Comparison of ENCODE assay signal across 28 mouse cellular contexts in the genomic region with DNA sequence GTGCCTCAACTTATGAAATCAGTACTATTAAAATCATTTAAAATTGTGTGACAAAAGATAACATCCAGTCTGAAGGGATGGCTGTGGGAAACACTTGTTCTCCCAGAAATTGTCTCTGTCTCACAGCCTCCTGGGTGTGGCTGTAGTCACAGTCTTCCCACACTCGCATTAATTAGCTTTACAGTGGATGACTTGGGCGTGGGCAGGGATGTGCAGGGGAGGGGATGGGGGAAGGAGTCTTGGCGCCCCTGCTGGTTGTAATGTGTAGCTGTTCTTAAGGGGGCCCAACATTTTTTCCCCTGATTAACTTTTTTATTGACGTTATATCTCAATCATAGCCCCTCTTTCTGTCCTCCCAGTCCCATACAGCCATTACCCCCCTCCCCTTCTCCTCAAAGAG.
DNase-seq lines count a peak whose midpoint lies in the region; ATAC-seq and TF ChIP-seq lines count a peak whose summit lies in the region.
"Had no signal": no experiment of that assay in that cellular context is flagged by ENCODE, and none has a peak within 500 bp of the region (broad histone marks: within the 10 kb centered on the region; RNA-seq: fewer than 3 reads in every experiment).

No protein-coding gene starts in this region.

- no peak overlapping the region for H3K4me2 ChIP-seq in forebrain, postnatal 0 days (ENCODE audit: low read depth)
- H3K4me2 ChIP-seq: embryonic facial prominence, embryonic 13.5 days; heart, embryonic 11.5 days; hindbrain, embryonic 15.5 days; kidney, embryonic 15.5 days; liver, embryonic 15.5 days; lung, embryonic 15.5 days; neural tube, embryonic 12.5 days had no signal

- WGBS in forebrain, postnatal 0 days = 72% methylated on average over 4 of the region's 4 CpGs
- 83% methylated on average over 4 of the region's 4 CpGs for WGBS in forebrain, embryonic 10.5 days

- no peak for DNase-seq in forebrain, postnatal 0 days
- DNase-seq in forebrain, embryonic 10.5 days (ENCODE audit: extremely low spot score, low spot score) = no peak
- no peak for DNase-seq in left cerebral cortex, adult 2 months (ENCODE audit: extremely low spot score in 1 of 2, low spot score in 2 of 2)
- DNase-seq in left cerebral cortex, adult 18-20 months (ENCODE audit: low spot score in 2 of 2) = no peak
- DNase-seq in ES-CJ7 (ENCODE audit: low read depth, low spot score) (peak; percentile 82), adipocyte (ENCODE audit: low spot score) (no peak)
- no peak for DNase-seq in brain, embryonic 14.5 days (ENCODE audit: low read depth)
- no peak for DNase-seq in left cerebral cortex, adult 8-10 months (ENCODE audit: low spot score in 2 of 2)
- DNase-seq: adrenal gland, postnatal 25 days; cerebellum, adult 8-10 months; embryo, embryonic 11 days; gastrocnemius, postnatal 25 days; heart, adult 18-20 months; kidney, adult 18-20 months; kidney, postnatal 25 days; liver had no signal

- H3K4me1 ChIP-seq in forebrain, postnatal 0 days (ENCODE audit: insufficient read depth) = peaks cover 10% of the 10 kb centered on the region; the same call in 1 of the 2 replicates
- H3K4me1 ChIP-seq in forebrain, embryonic 10.5 days = peaks cover 18% of the 10 kb centered on the region
- H3K4me1 ChIP-seq: liver, embryonic 15.5 days had no signal

- no peak for TF ChIP-seq POLR2A in brain, embryonic 14.5 days (IDR thresholded peaks at IDR 0.05; ENCODE audit: borderline replicate concordance, extremely low read depth, insufficient read depth, insufficient read length, poor library complexity, severe bottlenecking)

- no peaks in the 10 kb centered on the region for H3K9me3 ChIP-seq in forebrain, postnatal 0 days (ENCODE audit: low read length)
- H3K9me3 ChIP-seq in forebrain, embryonic 10.5 days = no peaks in the 10 kb centered on the region; the same call in 1 of the 2 replicates
- H3K9me3 ChIP-seq: embryonic facial prominence, embryonic 13.5 days; hindbrain, embryonic 15.5 days; kidney, embryonic 15.5 days; liver, embryonic 15.5 days; lung, embryonic 15.5 days; midbrain, embryonic 10.5 days; neural tube, embryonic 12.5 days had no signal

- no peaks in the 10 kb centered on the region for H3K27me3 ChIP-seq in forebrain, postnatal 0 days (ENCODE audit: insufficient read depth, low read length)
- H3K27me3 ChIP-seq in forebrain, embryonic 10.5 days (ENCODE audit: poor library complexity, severe bottlenecking) = no peaks in the 10 kb centered on the region
- H3K27me3 ChIP-seq: CH12.LX; embryonic facial prominence, embryonic 13.5 days; hindbrain, embryonic 15.5 days; kidney, embryonic 15.5 days; liver, embryonic 15.5 days; lung, embryonic 15.5 days; neural tube, embryonic 12.5 days had no signal

- H3K9ac ChIP-seq in forebrain, postnatal 0 days = no peak overlapping the region
- H3K9ac ChIP-seq: embryonic facial prominence, embryonic 13.5 days; hindbrain, embryonic 15.5 days; kidney, embryonic 15.5 days; liver, embryonic 15.5 days; lung, embryonic 15.5 days; neural tube, embryonic 12.5 days had no signal

- H3K36me3 ChIP-seq in forebrain, postnatal 0 days (ENCODE audit: insufficient read depth) = no peaks in the 10 kb centered on the region
- no peaks in the 10 kb centered on the region for H3K36me3 ChIP-seq in forebrain, embryonic 10.5 days (replicated peaks)
- H3K36me3 ChIP-seq: embryonic facial prominence, embryonic 13.5 days; hindbrain, embryonic 15.5 days; kidney, embryonic 15.5 days; liver, embryonic 15.5 days; lung, embryonic 15.5 days; midbrain, embryonic 10.5 days; neural tube, embryonic 12.5 days had no signal

- H3K27ac ChIP-seq in forebrain, postnatal 0 days (ENCODE audit: low read depth, low read length) = no peak overlapping the region
- H3K27ac ChIP-seq in forebrain, embryonic 10.5 days = no peak overlapping the region
- H3K27ac ChIP-seq in left cerebral cortex, adult 2 months = no peak overlapping the region
- H3K27ac ChIP-seq: embryonic facial prominence, embryonic 13.5 days; hindbrain, embryonic 15.5 days; kidney, embryonic 15.5 days; liver, embryonic 15.5 days; lung, embryonic 15.5 days; midbrain, embryonic 10.5 days; neural tube, embryonic 12.5 days had no signal

- peak; percentile 17; the same call in 1 of the 2 replicates for TF ChIP-seq CTCF in forebrain, postnatal 0 days (IDR thresholded peaks at IDR 0.05; ENCODE audit: low read depth)
- TF ChIP-seq CTCF in left cerebral cortex, adult 2 months (IDR thresholded peaks at IDR 0.05) = peak; percentile 21
- 0 out of 2 replicates have a peak, but pooled peaks have one; percentile 4 for TF ChIP-seq CTCF in brain, embryonic 14.5 days (IDR thresholded peaks at IDR 0.05; ENCODE audit: borderline replicate concordance, extremely low read depth, insufficient read depth, insufficient read length)

- ATAC-seq in forebrain, postnatal 0 days = no peak
- ATAC-seq: forebrain, embryonic 16.5 days; midbrain, embryonic 16.5 days had no signal

- H3K4me3 ChIP-seq in forebrain, postnatal 0 days (ENCODE audit: low read depth, low read length) = no peak overlapping the region
- H3K4me3 ChIP-seq in forebrain, embryonic 10.5 days = no peak overlapping the region
- H3K4me3 ChIP-seq in left cerebral cortex, adult 2 months = no peak overlapping the region
- H3K4me3 ChIP-seq: embryonic facial prominence, embryonic 13.5 days; hindbrain, embryonic 15.5 days; kidney, embryonic 15.5 days; liver, embryonic 15.5 days; lung, embryonic 15.5 days; midbrain, embryonic 10.5 days; myocyte; neural tube, embryonic 12.5 days had no signal

- intact Hi-C loops in left cerebral cortex, adult 2 months (cut with DNase I) = loop anchor here (10.0 kb wide), 1 partner anchor 221 kb away; no protein-coding TSS in a partner anchor
